Mouse (Mus musculus): ENCODE results near the gene Nisch.

The Nisch gene

GRCm38 (mm10) chr14:31161638-31162037 lies 55.1 kb downstream of the Nisch start:
- no peak for DNase-seq (ENCODE audit: low spot score)

GRCm38 (mm10) chr14:31161191-31161590 lies 55.6 kb downstream of the Nisch start:
- no peak for DNase-seq (ENCODE audit: low spot score)

GRCm38 (mm10) chr14:31160196-31161150 lies 56.3 kb downstream of the Nisch start:
- no peak for DNase-seq (ENCODE audit: low spot score)

- DNase-seq (ENCODE audit: low spot score) = no peak
These were observed 71.1 kb downstream of the Nisch start for GRCm38 (mm10) chr14:31145694-31146093.

GRCm38 (mm10) chr14:31141011-31141410 lies 75.7 kb downstream of the Nisch start:
- DNase-seq (ENCODE audit: low spot score) = no peak

GRCm38 (mm10) chr14:31140141-31140540 lies 76.6 kb downstream of the Nisch start:
- DNase-seq (ENCODE audit: low spot score) = no peak

GRCm38 (mm10) chr14:31139666-31140065 lies 77.1 kb downstream of the Nisch start:
- DNase-seq (ENCODE audit: low spot score) = no peak

- DNase-seq (ENCODE audit: low spot score) = no peak
These were observed 77.8 kb downstream of the Nisch start for GRCm38 (mm10) chr14:31138897-31139429.

- DNase-seq (ENCODE audit: low spot score) = no peak
These were observed 78.4 kb downstream of the Nisch start for GRCm38 (mm10) chr14:31138219-31138896.

GRCm38 (mm10) chr14:31137791-31138190 lies 79.0 kb downstream of the Nisch start:
- DNase-seq (ENCODE audit: low spot score) = no peak

- no peak for DNase-seq (ENCODE audit: low spot score)
These were observed 79.5 kb downstream of the Nisch start for GRCm38 (mm10) chr14:31137281-31137595.

- DNase-seq (ENCODE audit: low spot score) = no peak
These were observed 80.1 kb downstream of the Nisch start for GRCm38 (mm10) chr14:31136411-31137280.

- no peak for DNase-seq (ENCODE audit: low spot score)
These were observed 81.0 kb downstream of the Nisch start for GRCm38 (mm10) chr14:31135495-31136410.

- no peak for DNase-seq (ENCODE audit: low spot score)
These were observed 82.4 kb downstream of the Nisch start for GRCm38 (mm10) chr14:31134015-31135000.

- no peak for DNase-seq (ENCODE audit: low spot score)
These were observed 83.6 kb downstream of the Nisch start for GRCm38 (mm10) chr14:31133023-31133665.

GRCm38 (mm10) chr14:31132491-31132975 lies 84.2 kb downstream of the Nisch start:
- no peak for DNase-seq (ENCODE audit: low spot score)

- peak; percentile 53 for DNase-seq (ENCODE audit: low spot score)
These were observed 84.7 kb downstream of the Nisch start for GRCm38 (mm10) chr14:31132031-31132430.

GRCm38 (mm10) chr14:31131272-31131821 lies 85.4 kb downstream of the Nisch start:
- peak; percentile 61 for DNase-seq (ENCODE audit: low spot score)

Measured in embryo, embryonic 10.5 days (tissue).